Mouse (Mus musculus) liver, embryonic 14.5 days (tissue): Measurements from ENCODE around the gene Prdm16. TPM values are rescaled to one million over a fixed set of nuclear protein-coding genes. Genes with fewer than 3 reads are reported as not detected.

Experiments used
- ATAC-seq: fragments of 200-750 bp; cut with Nextera tagmentation; 2 replicates; pipeline ENCODE4 v1.8.0; 2017; ENCODE audit warnings: moderate number of reproducible peaks, mild to moderate bottlenecking, moderate library complexity; ENCODE audit not compliant: insufficient read depth
- DNase-seq, 3 experiments: peaks; one replicate each; pipeline ENCODE4 v3.0.0-alpha.2; 2012 to 2013; ENCODE audit warnings: low read depth in 3 of 3, low spot score in 3 of 3
- H3K27ac ChIP-seq: fragments of 300-500 bp; sonication (generic); 2 replicates; pipeline ENCODE4 v1.5.1; 2014; ENCODE audit warnings: moderate library complexity, mild to moderate bottlenecking, control low read depth, inconsistent platforms
- H3K27me3 ChIP-seq: fragments of 300-500 bp; sonication (generic); 2 replicates; pipeline ENCODE4 v1.6.1; 2014; ENCODE audit warnings: mild to moderate bottlenecking, low read length, moderate library complexity; ENCODE audit not compliant: control insufficient read depth, insufficient read depth
- H3K36me3 ChIP-seq: fragments of 300-500 bp; sonication (generic); replicated peaks from 2 replicates; pipeline ENCODE4 v1.6.1; 2014; ENCODE audit warnings: low read depth; ENCODE audit not compliant: control insufficient read depth, insufficient read depth
- H3K4me1 ChIP-seq, 2 experiments: fragments of 200-500 bp in 1 of 2; fragments of 300-500 bp in 1 of 2; sonication (generic) in 1 of 2; replicated peaks; 2 replicates each; pipeline ENCODE4 v1.6.1; 2012 to 2014; ENCODE audit warnings: antibody characterized with exemption in 1 of 2, inconsistent platforms in 1 of 2, low read length in 1 of 2; ENCODE audit not compliant: control insufficient read depth in 2 of 2, insufficient read depth in 2 of 2
- H3K4me2 ChIP-seq: fragments of 300-500 bp; sonication (generic); 2 replicates; pipeline ENCODE4 v1.6.1; 2014; ENCODE audit warnings: low read depth, mild to moderate bottlenecking, control low read depth, moderate library complexity
- H3K4me3 ChIP-seq, 2 experiments: fragments of 200-500 bp in 1 of 2; fragments of 300-500 bp in 1 of 2; sonication (generic) in 1 of 2; 2 replicates each; pipeline ENCODE4 v1.5.1; 2012 to 2014; ENCODE audit warnings: low read depth in 2 of 2, low read length in 2 of 2, mild to moderate bottlenecking in 2 of 2, control low read depth in 1 of 2, inconsistent platforms in 1 of 2, moderate library complexity in 1 of 2; ENCODE audit not compliant: insufficient read depth in 1 of 2
- H3K9ac ChIP-seq: fragments of 300-500 bp; sonication (generic); replicated peaks from 2 replicates; pipeline ENCODE4 v1.6.1; 2014; ENCODE audit warnings: mild to moderate bottlenecking, control low read depth, moderate library complexity
- H3K9me3 ChIP-seq: fragments of 300-500 bp; sonication (generic); 2 replicates; pipeline ENCODE4 v1.6.1; 2016; ENCODE audit warnings: low read length, mixed read lengths; ENCODE audit not compliant: control insufficient read depth
- CTCF ChIP-seq: IDR thresholded peaks from 2 replicates; pipeline ENCODE4 v1.5.1; 2016; ENCODE audit warnings: antibody characterized with exemption, low read depth, control low read depth
- EP300 ChIP-seq: IDR thresholded peaks from 2 replicates; pipeline ENCODE4 v1.6.1; 2016; ENCODE audit warnings: antibody characterized with exemption, low read depth
- WGBS: fragments of 180-500 bp; shearing (Covaris S2); extraction: QIAGEN DNeasy Blood & Tissue Kit; methylation state at CpG from one replicate; pipeline ENCODE4 v1.1.7; 2014; ENCODE audit not compliant: insufficient replicate concordance; 5-methylcytosine and 5-hydroxymethylcytosine counted together
- polyA plus RNA-seq, 2 experiments: library from polyadenylated mRNA; depleted of rRNA in 1 of 2; stranded (reverse) in 1 of 2; unstranded in 1 of 2; fragments of >200 nt; fragmentation: Nextera tagmentation in 1 of 2; extraction: Ambion mirVana in 1 of 2; gene quantifications; 2 replicates each; pipeline versions ENCODE4 v1.2.1 to v1.2.3; 2012 to 2014

Prdm16 gene
- polyA plus RNA-seq, 2 experiments: 0.70 to 0.86 TPM

DNA sequence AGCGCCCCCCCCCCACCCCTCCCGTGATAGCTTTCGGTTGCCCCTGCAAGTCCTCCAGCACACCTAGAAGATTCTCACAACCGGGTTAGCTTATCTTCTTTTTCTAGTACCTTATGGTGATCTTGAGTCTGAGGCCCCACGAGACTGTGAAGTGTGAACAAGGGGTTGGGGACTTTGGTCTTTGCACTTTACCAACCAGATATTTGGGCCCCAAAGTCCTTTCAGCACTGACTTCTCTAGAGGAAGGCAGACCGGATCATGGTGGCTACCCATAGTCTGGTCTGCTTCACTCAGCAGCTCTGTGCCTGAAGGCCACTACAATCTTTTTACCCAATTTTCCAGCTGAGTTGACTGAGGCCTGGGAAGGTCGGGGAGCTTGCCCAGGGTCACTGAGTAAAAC is 144.4 kb downstream of the Prdm16 start:
- TF ChIP-seq EP300 (no peak), CTCF (no peak)
- H3K9me3 ChIP-seq: no peaks in the 10 kb centered on the region
- ATAC-seq (no peak), DNase-seq (no peak)
- WGBS: 52% methylated on average over 7 of the region's 7 CpGs
- H3K4me3 ChIP-seq: no peak overlapping the region
- no peak overlapping the region for H3K9ac ChIP-seq
- H3K36me3 ChIP-seq: no peaks in the 10 kb centered on the region
- H3K4me2 ChIP-seq: no peak overlapping the region
- no peak overlapping the region for H3K27ac ChIP-seq
- H3K4me1 ChIP-seq: peaks cover 0 to 2% of the 10 kb centered on the region in 2 experiments; a peak in 1 of 4 replicates
- H3K27me3 ChIP-seq: no peaks in the 10 kb centered on the region

DNA sequence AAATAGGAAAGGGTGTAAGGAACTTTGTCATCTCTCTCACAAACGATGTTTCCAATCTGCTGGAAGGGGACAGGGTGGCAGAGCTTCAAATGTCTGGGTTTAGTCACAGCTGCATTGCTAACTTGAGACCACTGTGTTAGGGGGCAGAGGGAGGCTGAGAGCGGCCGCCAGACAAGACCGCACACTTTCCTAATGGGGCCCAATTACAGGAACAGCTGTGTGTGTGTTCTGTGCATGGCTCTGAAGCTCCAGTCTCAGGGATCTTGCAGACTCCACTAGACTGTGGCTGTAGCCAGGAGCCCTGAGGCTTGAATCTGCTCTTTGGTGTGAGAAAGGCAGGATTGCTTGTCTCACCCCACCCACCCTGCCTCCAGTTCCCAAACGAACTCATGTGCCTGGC is 148.6 kb downstream of the Prdm16 start:
- Histone ChIP-seq H3K36me3 (no peaks in the 10 kb centered on the region), H3K9ac (no peak overlapping the region), H3K4me1 (no peaks in the 10 kb centered on the region; a peak in 1 of 4 replicates), H3K4me3 (no peak overlapping the region), H3K4me2 (no peak overlapping the region), H3K27ac (no peak overlapping the region), H3K9me3 (no peaks in the 10 kb centered on the region), H3K27me3 (no peaks in the 10 kb centered on the region)
- WGBS: 56% methylated on average over 5 of the region's 5 CpGs
- ATAC-seq: no peak
- DNase-seq: no peak
- TF ChIP-seq EP300 (no peak), CTCF (no peak)

DNA sequence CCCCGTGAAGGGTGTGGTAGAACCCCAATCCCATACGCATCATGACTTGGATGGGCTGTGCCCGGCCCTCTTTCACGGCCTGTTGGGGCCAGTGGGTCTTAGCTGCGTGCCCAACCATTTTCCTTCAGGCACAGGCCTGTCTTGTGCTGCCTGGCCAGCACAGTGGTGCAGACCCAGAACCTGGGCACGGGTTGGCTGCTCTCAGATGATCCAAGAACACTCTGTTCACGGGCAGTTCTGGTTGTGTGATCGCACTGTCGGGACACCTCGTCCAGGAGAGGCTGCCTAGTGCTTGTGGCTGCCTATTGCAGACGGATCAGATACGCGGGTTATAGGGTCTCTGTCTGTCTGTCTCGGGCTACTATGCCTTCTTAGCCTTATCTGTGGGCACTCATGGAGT is 154.0 kb downstream of the Prdm16 start:
- no peak for ATAC-seq

DNA sequence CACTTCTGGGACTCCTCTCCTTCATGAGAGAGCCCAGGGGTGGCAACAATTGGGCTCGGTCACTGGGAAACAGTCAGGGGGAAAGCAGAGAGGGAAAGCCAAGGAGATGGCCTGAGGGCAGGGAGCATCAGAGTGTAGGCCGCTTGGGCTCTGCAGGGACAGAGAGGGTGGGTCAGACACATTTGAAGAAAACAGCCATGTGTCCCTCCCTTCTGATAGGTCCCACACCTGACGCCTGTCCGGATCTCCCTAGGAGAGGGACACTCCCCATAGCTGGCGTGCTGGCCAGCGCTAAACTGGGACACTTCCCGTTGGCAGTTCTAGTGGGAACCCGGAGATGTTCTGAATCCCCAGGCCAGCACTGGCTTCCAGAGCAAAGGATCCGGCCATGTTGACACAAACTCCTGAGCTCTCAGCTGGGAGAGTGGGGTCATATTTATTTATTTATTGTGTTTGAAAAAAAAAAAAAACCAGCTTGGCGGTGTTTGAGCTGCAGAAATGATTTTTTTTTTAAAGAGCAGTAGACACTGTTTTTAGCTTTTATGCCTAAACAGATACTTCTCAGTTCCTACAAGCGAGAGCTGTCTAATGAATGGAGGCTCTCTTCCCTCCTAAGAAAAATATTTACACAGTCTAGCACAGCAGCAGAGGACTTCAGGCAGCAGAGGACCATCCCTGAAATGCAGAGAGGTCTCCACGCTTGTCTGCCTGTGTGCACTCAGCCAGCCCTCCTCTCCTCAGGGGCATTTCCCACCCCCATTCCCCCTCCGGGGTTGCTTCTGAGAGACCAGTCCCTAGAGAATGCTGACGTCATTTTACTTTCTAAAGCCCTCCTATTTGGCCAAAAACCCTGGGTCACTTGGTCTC is 154.7 kb downstream of the Prdm16 start:
- no peaks in the 10 kb centered on the region for H3K27me3 ChIP-seq
- TF ChIP-seq CTCF (no peak), EP300 (no peak)
- H3K4me3 ChIP-seq: no peak overlapping the region
- H3K27ac ChIP-seq: no peak overlapping the region
- ATAC-seq (no peak), DNase-seq (no peak)
- H3K9ac ChIP-seq: no peak overlapping the region
- H3K36me3 ChIP-seq: no peaks in the 10 kb centered on the region
- 53% methylated on average over 14 of the region's 14 CpGs for WGBS
- no peaks in the 10 kb centered on the region; a peak in 1 of 4 replicates for H3K4me1 ChIP-seq
- H3K4me2 ChIP-seq: no peak overlapping the region
- no peaks in the 10 kb centered on the region for H3K9me3 ChIP-seq

More for the DNA sequence above, 154.0 kb downstream of the Prdm16 start:
- H3K4me2 ChIP-seq: no peak overlapping the region
- no peaks in the 10 kb centered on the region for H3K9me3 ChIP-seq
- no peak overlapping the region for H3K4me3 ChIP-seq
- H3K27me3 ChIP-seq: no peaks in the 10 kb centered on the region
- DNase-seq: no peak
- 65% methylated on average over 14 of the region's 14 CpGs for WGBS
- H3K9ac ChIP-seq: no peak overlapping the region
- no peak overlapping the region for H3K27ac ChIP-seq
- H3K36me3 ChIP-seq: no peaks in the 10 kb centered on the region
- TF ChIP-seq CTCF: no peak
- no peak for TF ChIP-seq EP300
- H3K4me1 ChIP-seq: no peaks in the 10 kb centered on the region; a peak in 1 of 4 replicates

DNA sequence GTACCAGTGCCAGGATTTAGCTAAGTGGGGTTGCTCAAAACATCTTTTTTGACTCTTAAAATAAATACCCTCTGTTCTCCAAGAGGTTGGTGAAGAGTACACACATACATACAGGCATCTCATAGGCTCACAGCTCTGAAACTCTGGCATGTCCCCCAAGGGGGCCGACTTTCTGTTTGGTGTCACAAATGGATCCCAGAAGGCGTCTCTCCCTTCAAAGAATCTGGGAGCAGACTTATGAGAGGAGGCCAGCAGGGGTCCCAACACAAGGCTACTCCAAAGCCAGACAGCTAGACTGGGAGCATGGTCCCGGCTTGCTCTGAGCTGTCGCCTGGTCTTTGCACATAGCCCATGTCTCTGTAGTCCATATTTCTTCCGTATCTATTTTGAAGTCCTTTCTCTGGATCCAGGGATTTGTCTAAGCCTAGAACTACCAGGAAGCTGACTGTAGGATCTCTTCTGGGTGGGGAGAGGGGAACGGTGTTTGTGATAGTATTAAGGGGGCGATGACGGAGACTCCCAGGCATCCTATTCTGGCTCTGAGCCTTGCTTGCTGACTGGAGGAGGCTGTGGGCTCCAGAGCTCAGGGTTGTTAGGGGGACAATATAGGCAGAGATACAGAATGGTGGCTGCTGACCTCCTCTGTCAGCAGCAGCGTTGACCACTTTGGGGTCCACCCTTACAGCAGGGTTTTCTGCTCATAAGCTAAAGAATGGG is 156.0 kb downstream of the Prdm16 start:
- no peaks in the 10 kb centered on the region for H3K36me3 ChIP-seq
- TF ChIP-seq CTCF (no peak), EP300 (no peak)
- WGBS: 54% methylated on average over 9 of the region's 9 CpGs
- H3K9me3 ChIP-seq: no peaks in the 10 kb centered on the region
- no peaks in the 10 kb centered on the region for H3K27me3 ChIP-seq
- no peak overlapping the region for H3K4me3 ChIP-seq
- DNase-seq (no peak), ATAC-seq (no peak)
- H3K4me1 ChIP-seq: no peaks in the 10 kb centered on the region; a peak in 1 of 4 replicates
- no peak overlapping the region for H3K4me2 ChIP-seq
- H3K27ac ChIP-seq: no peak overlapping the region
- H3K9ac ChIP-seq: no peak overlapping the region
